Mouse (Mus musculus): ENCODE results near the gene S100a16. TPM values are rescaled to one million over a fixed set of nuclear protein-coding genes. Genes with fewer than 3 reads are reported as not detected.

S100a16 gene
- polyA plus RNA-seq, 1 experiment from 2014 or later = 40.1 TPM

DNA sequence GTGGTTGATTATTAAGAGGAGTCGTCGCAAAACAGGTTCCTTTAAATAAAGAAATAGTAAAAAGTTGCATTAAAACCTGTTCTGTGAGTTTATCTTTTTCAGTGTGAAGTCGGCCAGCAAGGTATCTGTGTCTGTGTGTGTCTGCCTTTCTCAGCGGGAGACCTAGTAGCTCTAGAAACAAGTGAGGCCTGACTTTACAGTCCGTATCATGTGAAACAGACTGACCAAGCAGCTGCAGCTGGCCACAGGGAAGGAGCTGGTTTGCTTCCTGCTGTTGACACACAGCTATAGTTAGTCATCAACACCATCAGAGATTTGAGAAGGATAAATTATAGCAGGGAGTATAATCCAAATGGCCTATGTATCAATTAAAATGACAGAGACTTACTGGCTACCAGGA lies 5.3 kb upstream of the S100a16 start:
- peak; percentile 3 for DNase-seq (ENCODE audit: low spot score)
- Histone ChIP-seq H3K36me3 (no peaks in the 10 kb centered on the region), H3K4me1 (no peaks in the 10 kb centered on the region)

DNA sequence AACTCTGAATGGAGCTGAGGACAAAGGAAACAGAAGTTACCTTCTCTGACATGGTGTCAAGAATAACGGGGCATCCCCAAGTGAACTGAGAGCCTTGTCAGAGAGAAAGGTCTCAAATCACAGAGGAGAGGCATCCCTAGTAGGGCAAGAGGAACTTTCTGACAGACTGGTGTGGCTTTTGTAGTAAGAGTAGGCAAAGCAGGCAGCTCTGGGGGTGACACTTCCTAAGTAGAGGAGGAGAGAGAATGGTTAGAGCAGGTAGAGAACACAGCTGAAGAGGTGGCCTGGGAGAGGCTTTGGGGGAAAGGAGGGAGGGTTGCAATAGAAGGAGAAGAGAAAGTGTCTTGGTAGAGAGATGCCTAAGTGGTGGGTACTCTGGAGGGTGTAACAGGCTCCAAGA lies 1.6 kb upstream of the S100a16 start:
- WGBS = 71% methylated on average over 1 of the region's 1 CpGs
- Histone ChIP-seq H3K9me3 (replicated peaks) (no peaks in the 10 kb centered on the region), H3K36me3 (no peaks in the 10 kb centered on the region), H3K27ac (no peak overlapping the region), H3K27me3 (ENCODE audit: low read depth, poor library complexity, severe bottlenecking) (peaks cover 27% of the 10 kb centered on the region), H3K4me3 (no peak overlapping the region), H3K4me1 (peaks cover 3% of the 10 kb centered on the region; the same call in 1 of the 2 replicates)
- DNase-seq (ENCODE audit: low spot score) = peak; percentile 3

More for the DNA sequence above, 5.3 kb upstream of the S100a16 start:
- H3K27me3 ChIP-seq (ENCODE audit: low read depth, poor library complexity, severe bottlenecking) = peaks cover 10% of the 10 kb centered on the region
- H3K4me3 ChIP-seq = no peak overlapping the region
- H3K9me3 ChIP-seq (replicated peaks) = no peaks in the 10 kb centered on the region
- 72% methylated on average over 5 of the region's 5 CpGs for WGBS
- no peak overlapping the region for H3K27ac ChIP-seq

DNA sequence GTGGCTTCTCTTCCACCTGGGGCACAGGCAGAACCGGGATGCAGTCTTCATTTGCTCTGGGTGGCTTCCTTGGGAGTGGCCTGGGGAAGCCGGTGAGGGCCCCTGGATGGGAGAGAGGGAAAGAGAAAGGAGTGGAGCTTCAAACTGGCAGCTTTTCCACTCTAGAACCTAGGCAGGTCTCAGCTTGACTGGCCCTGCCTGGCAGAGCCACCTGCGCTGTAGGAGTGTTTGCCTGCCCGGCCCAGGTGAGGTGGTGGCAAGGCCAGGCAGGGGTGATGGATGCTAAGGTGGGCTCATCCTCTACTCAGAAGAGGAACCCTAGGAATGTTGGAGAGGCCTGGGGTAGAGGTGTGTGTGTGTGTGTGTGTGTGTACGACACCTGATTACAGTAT lies 847 bp downstream of the S100a16 start:
- Histone ChIP-seq H3K4me3 (no peak overlapping the region), H3K27ac (no peak overlapping the region)

DNA sequence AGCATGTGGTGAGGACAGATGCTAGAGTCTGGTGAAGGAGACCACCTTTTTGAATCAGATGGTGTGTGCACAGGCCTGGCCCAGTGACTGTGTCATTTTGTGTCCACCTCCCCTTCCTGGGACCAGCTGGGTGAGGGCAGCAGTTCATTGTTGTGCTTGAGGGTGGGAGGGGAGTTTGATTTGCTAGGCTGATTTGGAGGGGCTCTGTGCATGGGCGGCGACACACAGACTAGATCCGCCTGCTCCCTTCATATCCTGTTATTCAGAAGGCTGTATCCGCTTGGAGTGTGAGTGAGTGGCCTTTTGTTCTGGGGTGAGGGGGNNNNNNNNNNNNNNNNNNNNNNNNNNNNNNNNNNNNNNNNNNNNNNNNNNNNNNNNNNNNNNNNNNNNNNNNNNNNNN lies 3.9 kb downstream of the S100a16 start:
- peak overlapping the region; percentile 65 for H3K27ac ChIP-seq
- no peaks in the 10 kb centered on the region for H3K9me3 ChIP-seq (replicated peaks)
- H3K27me3 ChIP-seq (ENCODE audit: low read depth, poor library complexity, severe bottlenecking) = peaks cover 20% of the 10 kb centered on the region; the same call in 1 of the 2 replicates
- WGBS = 77% methylated on average over 4 of the region's 4 CpGs
- H3K4me3 ChIP-seq = no peak overlapping the region
- no peaks in the 10 kb centered on the region for H3K36me3 ChIP-seq
- DNase-seq (ENCODE audit: low spot score) = no peak
- peaks cover 18% of the 10 kb centered on the region; the same call in 1 of the 2 replicates for H3K4me1 ChIP-seq

More for the DNA sequence above, 847 bp downstream of the S100a16 start:
- WGBS = 74% methylated on average over 5 of the region's 5 CpGs
- DNase-seq (ENCODE audit: low spot score) = no peak
- Histone ChIP-seq H3K4me1 (peaks cover 18% of the 10 kb centered on the region; the same call in 1 of the 2 replicates), H3K9me3 (replicated peaks) (no peaks in the 10 kb centered on the region), H3K27me3 (ENCODE audit: low read depth, poor library complexity, severe bottlenecking) (peaks cover 27% of the 10 kb centered on the region), H3K36me3 (no peaks in the 10 kb centered on the region)

DNA sequence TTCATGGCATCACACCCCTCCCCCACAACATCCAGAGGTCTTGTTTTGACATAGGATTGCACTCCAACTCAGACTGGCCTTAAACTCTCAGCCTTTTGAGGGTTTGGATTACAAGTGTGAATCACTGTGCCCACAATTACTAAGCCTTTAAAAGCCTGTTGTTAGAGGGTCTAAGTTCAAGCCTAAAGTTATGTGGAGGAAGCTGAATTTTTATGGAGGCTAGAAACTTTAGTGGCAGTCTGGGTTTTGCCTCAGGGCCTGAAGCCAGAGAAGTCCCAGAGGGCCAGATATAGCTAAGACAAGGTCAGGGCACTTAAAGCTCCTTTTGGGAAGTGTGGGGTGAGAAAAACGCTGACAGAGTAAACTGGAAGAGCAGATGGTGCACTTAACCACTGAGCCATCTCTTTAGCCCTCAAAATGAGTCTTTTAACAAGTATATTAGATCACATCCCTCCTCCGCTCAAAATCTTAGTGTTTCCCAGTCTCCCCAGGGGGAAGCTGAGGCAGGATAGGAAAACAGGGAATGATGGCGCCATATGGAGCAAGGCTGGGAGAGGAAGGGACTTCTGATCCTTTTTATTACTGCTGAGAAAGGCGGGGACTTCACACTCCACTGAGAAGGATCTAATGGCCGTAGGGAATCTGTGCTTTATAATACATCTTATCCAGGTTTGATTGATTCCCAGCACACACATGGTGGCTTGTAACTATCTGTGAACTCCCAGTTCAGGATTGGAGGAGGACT lies 12.8 kb downstream of the S100a16 start:
- Histone ChIP-seq H3K27me3 (ENCODE audit: low read depth, poor library complexity, severe bottlenecking) (no peaks in the 10 kb centered on the region), H3K4me3 (no peak overlapping the region), H3K9me3 (replicated peaks) (no peaks in the 10 kb centered on the region), H3K4me1 (peaks cover 18% of the 10 kb centered on the region), H3K36me3 (no peaks in the 10 kb centered on the region), H3K27ac (no peak overlapping the region)
- peak; percentile 29 for DNase-seq (ENCODE audit: low spot score)
- WGBS = 38% methylated on average over 5 of the region's 5 CpGs

DNA sequence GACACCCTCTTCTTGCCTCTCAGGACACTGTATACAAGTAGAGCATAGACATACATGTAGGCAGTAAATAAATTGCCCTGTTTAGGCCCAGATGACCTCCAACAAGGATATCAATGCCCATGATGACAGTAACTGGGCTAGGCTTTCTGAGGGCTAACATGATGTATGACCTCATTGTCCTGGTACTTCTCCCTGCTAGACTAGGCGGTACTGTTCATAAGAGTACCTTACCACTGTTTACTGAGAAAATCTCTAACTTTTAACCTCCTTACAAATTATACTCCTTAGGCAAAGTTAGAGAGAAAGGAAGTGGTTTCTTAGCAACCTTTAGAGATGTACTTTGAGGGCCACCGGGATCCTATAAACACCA lies 13.4 kb downstream of the S100a16 start:
- Histone ChIP-seq H3K27me3 (ENCODE audit: low read depth, poor library complexity, severe bottlenecking) (no peaks in the 10 kb centered on the region), H3K4me1 (peaks cover 18% of the 10 kb centered on the region), H3K27ac (no peak overlapping the region), H3K9me3 (replicated peaks) (no peaks in the 10 kb centered on the region), H3K36me3 (no peaks in the 10 kb centered on the region), H3K4me3 (no peak overlapping the region)
- 88% methylated on average over 2 of the region's 2 CpGs for WGBS
- no peak for DNase-seq (ENCODE audit: low spot score)

DNA sequence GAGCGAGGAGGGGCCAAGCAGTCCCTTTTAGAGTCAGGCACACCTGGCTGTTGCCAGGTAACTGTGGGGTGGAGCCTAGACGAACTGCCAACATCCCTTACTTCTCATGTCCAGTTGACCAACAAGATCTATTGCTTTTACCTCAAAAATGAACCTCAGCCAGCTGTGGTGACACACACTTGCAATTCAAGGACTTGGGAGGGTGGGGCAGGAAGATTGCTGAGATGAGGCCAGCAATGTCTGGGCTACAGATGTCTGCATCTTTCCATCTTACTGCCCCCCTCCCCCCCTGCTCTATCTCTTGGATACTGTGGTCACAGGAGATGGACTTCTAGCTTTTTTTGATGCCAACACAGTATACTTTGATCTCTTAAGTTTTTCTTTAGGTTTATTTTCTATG lies 15.2 kb downstream of the S100a16 start:
- Histone ChIP-seq H3K36me3 (no peaks in the 10 kb centered on the region), H3K4me1 (peaks cover 18% of the 10 kb centered on the region), H3K4me3 (no peak overlapping the region), H3K27me3 (ENCODE audit: low read depth, poor library complexity, severe bottlenecking) (no peaks in the 10 kb centered on the region), H3K27ac (no peak overlapping the region), H3K9me3 (replicated peaks) (no peaks in the 10 kb centered on the region)
- no peak for DNase-seq (ENCODE audit: low spot score)
- WGBS = 89% methylated on average over 2 of the region's 2 CpGs

DNA sequence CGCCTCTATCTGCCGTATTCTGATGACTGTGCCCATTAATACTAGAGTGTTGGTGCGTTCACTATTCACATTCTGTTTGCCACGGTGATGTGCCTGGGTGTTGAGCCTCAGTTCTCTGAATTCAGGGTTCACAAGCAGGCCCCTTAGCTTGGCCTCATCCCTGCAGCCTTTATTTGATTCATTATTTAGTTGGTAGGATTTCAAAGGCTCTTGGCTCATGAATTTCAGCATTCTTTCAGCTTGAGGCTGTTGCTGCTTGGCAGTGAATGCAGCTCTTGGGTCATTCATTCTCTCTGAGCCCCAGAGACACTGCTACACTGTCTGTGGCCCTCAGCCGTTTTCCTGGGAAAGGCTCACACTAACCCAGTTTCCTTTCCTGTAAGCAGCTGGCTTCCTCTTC lies 18.9 kb downstream of the S100a16 start:
- 79% methylated on average over 5 of the region's 5 CpGs for WGBS
- Histone ChIP-seq H3K27me3 (ENCODE audit: low read depth, poor library complexity, severe bottlenecking) (no peaks in the 10 kb centered on the region), H3K27ac (no peak overlapping the region), H3K36me3 (no peaks in the 10 kb centered on the region), H3K4me1 (no peaks in the 10 kb centered on the region), H3K9me3 (replicated peaks) (no peaks in the 10 kb centered on the region), H3K4me3 (no peak overlapping the region)
- DNase-seq (ENCODE audit: low spot score) = no peak

DNA sequence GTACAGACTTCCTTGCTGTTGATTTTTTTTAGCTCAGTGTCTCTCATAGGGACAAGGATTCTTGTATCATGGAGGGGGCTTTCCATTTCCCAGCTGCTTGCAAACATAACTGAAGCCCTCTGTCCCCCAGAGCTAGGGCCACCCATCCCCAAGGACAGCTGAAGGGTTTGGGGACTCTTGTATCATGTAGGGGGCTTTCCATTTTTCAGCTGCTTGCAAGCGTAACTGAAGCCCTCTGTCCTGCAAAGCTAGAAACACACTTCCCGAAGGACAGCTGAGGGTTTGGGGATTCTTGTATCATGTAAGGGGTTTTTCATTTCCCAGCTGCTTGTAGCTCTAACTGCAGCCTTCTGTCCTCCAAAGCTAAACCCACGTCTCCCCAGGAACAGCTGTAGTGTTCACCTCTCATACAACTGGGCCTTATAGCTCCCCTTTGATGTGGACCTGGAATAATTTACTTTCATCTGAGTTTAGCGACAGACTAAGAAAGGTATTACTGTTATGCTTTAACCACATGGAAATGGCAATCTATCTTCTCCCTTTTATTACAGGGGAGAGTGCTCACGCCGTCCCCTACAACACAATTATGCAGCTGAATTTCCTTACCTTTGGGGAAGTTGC lies 23.1 kb downstream of the S100a16 start, which contains the start of gene S100a3:
S100a3 (plus strand) TSS at position 571 of the 621 bp plus-strand sequence.
- no peaks in the 10 kb centered on the region for H3K4me1 ChIP-seq
- WGBS = 82% methylated on average over 6 of the region's 6 CpGs
- H3K27ac ChIP-seq = no peak within 1 kb of the TSS
- H3K4me3 ChIP-seq = no peak within 1 kb of the TSS
- no peaks in the 10 kb centered on the region for H3K9me3 ChIP-seq (replicated peaks)
- H3K27me3 ChIP-seq (ENCODE audit: low read depth, poor library complexity, severe bottlenecking) = no peaks in the 10 kb centered on the region
- peak; percentile 18 for DNase-seq (ENCODE audit: low spot score)
- H3K36me3 ChIP-seq = no peaks in the 10 kb centered on the region

DNA sequence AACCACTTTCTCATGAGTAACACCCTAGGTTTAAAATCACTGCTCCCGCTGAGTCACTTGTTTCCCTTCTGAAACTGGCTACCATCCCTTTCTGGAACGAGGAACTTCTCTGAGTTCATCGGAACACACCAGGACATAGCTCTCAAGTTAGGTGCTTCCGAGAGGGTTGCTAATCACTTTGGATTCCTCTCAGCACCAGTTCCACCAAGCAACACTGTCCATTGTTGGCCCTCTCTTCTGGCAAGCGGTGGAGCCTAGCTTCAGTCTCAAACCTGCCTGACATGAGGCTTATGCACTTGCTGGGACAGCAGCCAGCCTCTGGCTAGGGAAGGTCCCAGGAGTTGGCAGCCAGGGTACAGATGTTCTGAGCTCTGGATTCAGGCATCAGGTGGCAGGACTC lies 37.6 kb downstream of the S100a16 start:
- no peak for DNase-seq (ENCODE audit: low spot score)
- Histone ChIP-seq H3K9me3 (replicated peaks) (no peaks in the 10 kb centered on the region), H3K27ac (no peak overlapping the region), H3K36me3 (no peaks in the 10 kb centered on the region), H3K27me3 (ENCODE audit: low read depth, poor library complexity, severe bottlenecking) (no peaks in the 10 kb centered on the region), H3K4me3 (no peak overlapping the region), H3K4me1 (no peaks in the 10 kb centered on the region)
- 86% methylated on average over 5 of the region's 5 CpGs for WGBS

DNA sequence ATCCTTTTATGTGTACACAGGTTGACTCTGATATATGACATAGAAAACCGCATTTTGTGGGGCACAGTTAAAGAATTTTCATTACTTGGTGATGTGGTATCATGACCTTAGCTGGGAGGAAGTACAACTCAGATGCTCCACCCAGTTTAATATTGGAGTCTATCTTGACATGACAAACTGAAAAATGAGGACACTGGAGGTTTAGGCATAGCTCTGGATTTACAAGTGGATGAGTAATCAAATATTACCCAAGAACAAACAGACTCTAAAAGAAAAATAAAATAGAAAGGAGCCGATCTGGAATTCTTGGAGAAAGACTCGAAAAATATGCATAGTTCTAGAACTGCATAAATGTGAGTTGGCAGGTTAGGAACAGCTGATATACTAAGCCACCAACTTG lies 38.3 kb downstream of the S100a16 start:
- Histone ChIP-seq H3K4me1 (no peaks in the 10 kb centered on the region), H3K9me3 (replicated peaks) (no peaks in the 10 kb centered on the region), H3K27me3 (ENCODE audit: low read depth, poor library complexity, severe bottlenecking) (no peaks in the 10 kb centered on the region), H3K4me3 (no peak overlapping the region), H3K27ac (no peak overlapping the region), H3K36me3 (no peaks in the 10 kb centered on the region)
- DNase-seq (ENCODE audit: low spot score) = no peak
- WGBS = 89% methylated on average over 3 of the region's 3 CpGs

DNA sequence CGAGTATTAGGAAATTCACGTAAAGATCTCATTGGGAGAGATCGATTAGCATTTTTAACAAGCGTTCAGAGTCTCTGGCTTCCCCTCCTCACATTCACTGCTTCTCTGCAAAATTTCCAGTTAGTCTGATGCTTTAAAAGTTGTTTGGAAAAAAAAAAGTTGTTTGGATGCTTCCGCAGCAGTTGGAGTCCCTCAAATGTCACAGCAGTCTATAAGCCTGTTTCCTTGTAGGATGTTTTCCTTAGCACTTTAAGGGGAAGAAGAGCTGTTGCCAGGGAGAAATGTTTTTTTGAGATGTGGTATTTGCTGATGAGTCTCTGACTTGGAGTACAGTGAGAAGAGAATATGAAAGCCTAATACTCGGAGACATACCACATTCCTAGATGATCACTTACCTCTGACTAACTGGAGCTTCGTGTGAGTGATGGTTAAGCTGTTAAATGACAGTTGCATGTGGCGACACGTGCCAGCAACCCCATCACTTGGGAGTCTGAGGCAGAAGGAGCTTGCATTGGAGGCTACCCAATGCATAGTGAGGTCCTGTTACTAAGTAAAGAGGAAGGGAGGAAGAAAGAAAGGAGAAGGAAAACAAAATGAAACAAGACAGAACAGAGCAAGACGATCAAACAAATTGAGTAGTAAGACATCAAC lies 39.4 kb downstream of the S100a16 start:
- Histone ChIP-seq H3K27me3 (ENCODE audit: low read depth, poor library complexity, severe bottlenecking) (no peaks in the 10 kb centered on the region), H3K4me1 (no peaks in the 10 kb centered on the region), H3K4me3 (no peak overlapping the region), H3K36me3 (no peaks in the 10 kb centered on the region), H3K27ac (no peak overlapping the region), H3K9me3 (replicated peaks) (no peaks in the 10 kb centered on the region)
- no peak for DNase-seq (ENCODE audit: low spot score)
- 74% methylated on average over 10 of the region's 10 CpGs for WGBS

DNA sequence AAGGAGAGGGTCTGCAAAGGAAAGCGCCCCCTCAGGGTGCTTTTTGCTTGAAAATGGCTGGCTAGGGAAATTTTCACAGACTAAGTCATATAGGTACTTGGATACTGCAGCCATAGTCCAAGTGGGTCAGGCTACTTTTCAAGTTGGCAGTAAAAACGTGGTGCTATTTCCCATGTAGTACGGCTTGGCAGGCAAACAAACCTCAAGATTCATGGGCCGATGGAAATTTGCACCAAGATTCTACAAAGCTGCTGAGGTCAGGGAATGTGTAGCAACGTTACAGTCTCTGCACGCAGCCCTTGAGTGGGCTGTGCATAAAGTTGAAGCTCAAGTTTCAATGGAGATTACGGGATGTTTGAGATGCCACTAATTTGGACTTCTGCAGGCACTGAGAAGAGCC lies 42.4 kb downstream of the S100a16 start:
- no peaks in the 10 kb centered on the region for H3K27me3 ChIP-seq (ENCODE audit: low read depth, poor library complexity, severe bottlenecking)
- H3K9me3 ChIP-seq (replicated peaks) = no peaks in the 10 kb centered on the region
- 80% methylated on average over 7 of the region's 7 CpGs for WGBS
- H3K27ac ChIP-seq = no peak overlapping the region
- H3K4me3 ChIP-seq = no peak overlapping the region
- no peaks in the 10 kb centered on the region for H3K36me3 ChIP-seq
- H3K4me1 ChIP-seq = no peaks in the 10 kb centered on the region
- no peak for DNase-seq (ENCODE audit: low spot score)

Data from limb, embryonic 10.5 days (tissue).